Mouse (Mus musculus) midbrain, postnatal 0 days (tissue): Measurements from ENCODE around the gene Alg12. TPM values are rescaled to one million over a fixed set of nuclear protein-coding genes. Genes with fewer than 3 reads are reported as not detected.
A peak's percentile ranks its signal among the peaks of the same experiment; 100 is the strongest.

Experiments used
- ATAC-seq: fragments of 200-750 bp; cut with Nextera tagmentation; 2 replicates; pipeline ENCODE4 v1.8.0; 2017; ENCODE audit warnings: moderate number of reproducible peaks, mild to moderate bottlenecking, moderate TSS enrichment, moderate library complexity; ENCODE audit not compliant: low FRiP score
- DNase-seq: peaks from one replicate; pipeline ENCODE4 v3.0.0-alpha.2; 2015; ENCODE audit warnings: low spot score
- H3K27ac ChIP-seq: fragments of 300-500 bp; sonication (generic); 2 replicates; pipeline ENCODE4 v1.5.1; 2014; ENCODE audit warnings: low read depth, mild to moderate bottlenecking, low read length, mixed read lengths
- H3K27me3 ChIP-seq: fragments of 300-500 bp; sonication (generic); 2 replicates; pipeline ENCODE4 v1.6.1; 2014; ENCODE audit warnings: low read length, control low read depth, mixed read lengths; ENCODE audit not compliant: insufficient read depth
- H3K36me3 ChIP-seq: fragments of 300-500 bp; sonication (generic); 2 replicates; pipeline ENCODE4 v1.6.1; 2014; ENCODE audit warnings: low read length, control low read depth, mixed read lengths; ENCODE audit not compliant: insufficient read depth
- H3K4me1 ChIP-seq: fragments of 300-500 bp; sonication (generic); 2 replicates; pipeline ENCODE4 v1.6.1; 2014; ENCODE audit warnings: mild to moderate bottlenecking, control low read depth, antibody characterized with exemption, low read length, mixed read lengths; ENCODE audit not compliant: insufficient read depth
- H3K4me2 ChIP-seq: fragments of 300-500 bp; sonication (generic); 2 replicates; pipeline ENCODE4 v1.6.1; 2014; ENCODE audit warnings: low read depth, mild to moderate bottlenecking, low read length, mixed read lengths; ENCODE audit not compliant: poor library complexity, severe bottlenecking
- H3K4me3 ChIP-seq: fragments of 300-500 bp; sonication (generic); 2 replicates; pipeline ENCODE4 v1.5.1; 2014; ENCODE audit warnings: low read depth, mild to moderate bottlenecking, low read length, moderate library complexity
- H3K9ac ChIP-seq: fragments of 300-500 bp; sonication (generic); replicated peaks from 2 replicates; pipeline ENCODE4 v1.6.1; 2014; ENCODE audit warnings: mild to moderate bottlenecking, low read length, moderate library complexity, mixed read lengths; ENCODE audit not compliant: poor library complexity, severe bottlenecking
- H3K9me3 ChIP-seq: fragments of 300-500 bp; sonication (generic); 2 replicates; pipeline ENCODE4 v1.6.1; 2016; ENCODE audit warnings: low read length, control low read depth
- CTCF ChIP-seq: IDR thresholded peaks from 2 replicates; pipeline ENCODE4 v1.5.1; 2016; ENCODE audit warnings: antibody characterized with exemption, mild to moderate bottlenecking
- WGBS: fragments of 180-500 bp; shearing (Covaris S2); extraction: QIAGEN DNeasy Blood & Tissue Kit; methylation state at CpG from one replicate; pipeline ENCODE4 v1.1.7; 2014; 5-methylcytosine and 5-hydroxymethylcytosine counted together
- polyA plus RNA-seq: library from polyadenylated mRNA; unstranded; fragments of >200 nt; fragmentation: Nextera tagmentation; extraction: Ambion mirVana; gene quantifications from 2 replicates; pipeline ENCODE4 v1.2.1, GENCODE M21; 2015
- total RNA-seq: library from RNA; depleted of rRNA; stranded (reverse); fragments of >200 nt; gene quantifications from 2 replicates; pipeline ENCODE4 v1.2.3, GENCODE M21; 2014

Alg12 gene
- total and polyA plus RNA-seq, 2 experiments from 2014 or later: 5.5 to 9.3 TPM

DNA sequence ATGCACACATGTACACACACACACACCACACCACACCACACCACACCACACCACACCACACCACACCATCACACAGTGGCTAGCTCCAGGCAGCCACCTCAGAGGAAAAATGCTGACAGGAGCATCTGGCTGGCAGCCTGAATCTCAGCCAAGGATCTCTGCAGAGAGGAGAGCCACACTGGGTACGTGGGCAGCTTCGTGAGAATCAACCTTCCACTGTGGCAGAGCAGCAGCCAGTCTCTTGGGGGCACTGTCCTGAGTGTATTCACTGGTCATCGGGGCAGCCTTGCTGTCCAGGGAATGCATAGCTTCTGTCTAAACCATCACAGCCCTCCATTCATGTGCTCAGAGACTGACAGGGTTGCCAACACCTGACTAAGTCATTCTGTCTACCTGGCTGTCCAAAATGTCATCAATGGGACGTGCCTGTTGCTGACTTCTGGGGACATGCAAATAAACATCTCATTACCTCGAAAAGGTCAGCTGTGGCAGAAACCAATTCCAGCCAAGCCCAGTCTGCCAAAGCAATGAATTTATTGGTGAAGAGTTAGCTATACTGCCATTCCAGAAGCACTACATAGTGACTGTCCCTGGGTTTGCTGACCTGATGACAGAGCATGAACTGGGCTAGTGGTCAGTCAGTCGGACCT is 10.8 kb upstream of the Alg12 start:
- TF ChIP-seq CTCF: 0 out of 2 replicates have a peak, but pooled peaks have one; percentile 2
- no peak for ATAC-seq
- Histone ChIP-seq H3K4me2 (no peak overlapping the region), H3K4me3 (no peak overlapping the region), H3K9ac (no peak overlapping the region), H3K36me3 (peaks cover 23% of the 10 kb centered on the region), H3K9me3 (no peaks in the 10 kb centered on the region), H3K27ac (no peak overlapping the region), H3K27me3 (no peaks in the 10 kb centered on the region), H3K4me1 (no peaks in the 10 kb centered on the region)
- DNase-seq: no peak
- WGBS: 76% methylated on average over 6 of the region's 6 CpGs

DNA sequence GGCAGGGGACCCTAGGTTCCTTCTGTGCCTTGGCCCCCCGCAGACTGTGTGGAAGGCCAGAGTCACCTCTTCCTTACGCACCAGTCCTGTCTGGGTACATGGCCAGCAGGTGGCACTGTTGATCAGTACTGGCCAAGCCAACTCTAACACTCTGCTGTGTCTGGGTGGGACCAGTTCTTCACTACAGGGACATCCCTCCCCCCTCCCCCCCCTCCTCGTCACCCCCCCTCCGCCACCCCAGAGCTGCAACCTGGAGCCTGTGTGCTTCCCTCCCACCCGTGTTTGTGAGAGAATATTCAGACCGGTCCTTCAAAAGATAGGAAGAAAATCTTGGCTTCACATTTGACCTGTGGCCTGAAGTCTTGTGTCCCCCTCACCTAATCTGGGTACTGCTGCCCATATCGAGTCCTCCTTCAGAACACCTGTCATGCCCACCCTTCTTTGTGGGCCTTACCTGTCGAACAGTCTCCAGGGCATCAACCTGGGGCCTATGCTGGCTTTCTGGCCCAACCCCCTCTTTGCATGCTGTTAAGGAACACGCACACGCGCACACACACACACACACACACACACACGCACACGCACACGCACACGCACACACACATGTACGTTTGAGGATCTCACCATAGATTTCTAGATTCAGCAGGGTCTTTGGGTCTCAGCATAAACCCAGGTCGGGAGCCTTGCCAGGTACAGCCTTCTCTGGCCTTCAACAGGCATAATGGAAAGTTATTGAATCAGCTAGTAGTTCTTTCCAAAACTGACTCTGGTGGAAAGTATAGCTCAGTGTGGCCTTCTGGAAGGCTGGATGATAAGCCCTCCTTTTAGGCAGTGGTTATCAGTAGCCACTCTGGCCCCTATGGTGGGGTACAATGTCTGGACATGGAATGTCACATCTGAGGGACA is 9.9 kb upstream of the Alg12 start:
- no peaks in the 10 kb centered on the region for H3K4me1 ChIP-seq
- DNase-seq: peak; percentile 87
- no peak overlapping the region for H3K9ac ChIP-seq
- no peaks in the 10 kb centered on the region for H3K27me3 ChIP-seq
- H3K9me3 ChIP-seq: no peaks in the 10 kb centered on the region
- peak; percentile 87; the same call in 1 of the 2 replicates for ATAC-seq
- H3K27ac ChIP-seq: 0 out of 2 replicates have a peak overlapping the region, but pooled peaks have one; percentile 51
- H3K36me3 ChIP-seq: peaks cover 32% of the 10 kb centered on the region
- 63% methylated on average over 16 of the region's 17 CpGs for WGBS
- H3K4me3 ChIP-seq: no peak overlapping the region
- no peak overlapping the region for H3K4me2 ChIP-seq
- TF ChIP-seq CTCF: peak; percentile 82

DNA sequence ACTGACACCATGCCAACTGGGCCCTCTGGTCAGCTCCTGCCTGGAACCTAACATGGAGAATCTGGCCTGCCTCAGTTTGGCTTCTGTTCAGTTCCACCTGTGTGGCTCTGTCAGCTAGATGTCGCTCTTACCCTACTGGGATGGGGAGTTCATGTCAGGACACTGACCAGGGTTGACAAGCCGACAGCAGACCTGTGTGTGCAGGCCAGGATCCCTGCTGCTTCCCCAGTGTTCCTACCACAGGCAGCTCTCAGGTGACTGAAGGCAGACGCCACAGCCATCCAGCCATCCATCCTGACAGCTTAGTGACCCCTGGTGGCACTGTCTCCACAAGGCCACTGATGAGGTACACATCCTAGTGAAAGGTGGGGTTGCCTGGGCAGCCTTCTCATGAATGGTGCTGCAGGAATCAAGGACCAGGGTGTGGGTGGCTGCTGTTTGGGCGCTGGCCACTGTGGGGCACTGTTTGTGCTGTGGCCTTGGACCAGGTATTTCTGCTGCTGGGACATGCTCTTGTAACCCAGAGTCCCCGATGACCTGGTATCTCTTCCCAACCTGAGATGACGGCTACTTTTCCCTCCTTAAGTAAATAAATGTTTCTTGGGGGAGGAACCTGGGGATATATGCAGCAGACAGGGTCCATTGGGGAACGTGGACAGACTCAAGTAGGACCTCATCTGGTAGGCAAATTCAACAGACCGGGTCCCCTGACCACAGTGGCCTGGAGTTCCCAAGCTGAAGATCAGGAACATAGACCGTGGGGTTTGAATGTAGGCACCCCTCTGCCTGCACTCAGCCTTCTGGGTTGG is 9.1 kb upstream of the Alg12 start:
- H3K9me3 ChIP-seq: no peaks in the 10 kb centered on the region
- peaks cover 40% of the 10 kb centered on the region for H3K36me3 ChIP-seq
- WGBS: 29% methylated on average over 9 of the region's 9 CpGs
- no peak overlapping the region for H3K4me3 ChIP-seq
- H3K9ac ChIP-seq: no peak overlapping the region
- DNase-seq: peak; percentile 60
- 0 out of 2 replicates have a peak overlapping the region, but pooled peaks have one; percentile 51 for H3K27ac ChIP-seq
- peak; percentile 60 for TF ChIP-seq CTCF
- no peak overlapping the region for H3K4me2 ChIP-seq
- H3K27me3 ChIP-seq: no peaks in the 10 kb centered on the region
- peak; percentile 49 for ATAC-seq
- no peaks in the 10 kb centered on the region for H3K4me1 ChIP-seq

DNA sequence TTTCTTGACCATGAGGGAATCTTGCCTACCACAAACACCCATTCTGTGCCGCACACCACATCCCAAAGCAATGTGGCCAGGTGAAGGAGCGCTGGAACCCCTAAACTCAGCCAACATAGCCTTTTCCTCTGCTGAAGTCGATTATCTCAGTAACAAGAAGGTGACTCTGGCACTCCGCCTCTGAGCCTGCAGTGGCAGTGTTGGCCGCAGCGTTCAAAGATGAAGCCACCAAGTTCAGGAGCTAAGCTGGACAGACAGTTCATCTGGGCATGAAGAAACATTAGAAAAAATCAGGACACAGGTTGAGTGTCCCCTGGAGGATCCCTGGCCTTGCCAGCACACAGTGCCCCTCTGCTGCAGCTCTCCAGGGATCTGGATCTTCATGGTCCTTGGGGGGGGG is 8.3 kb upstream of the Alg12 start:
- TF ChIP-seq CTCF: no peak
- peaks cover 45% of the 10 kb centered on the region for H3K36me3 ChIP-seq
- no peak overlapping the region for H3K27ac ChIP-seq
- no peak for DNase-seq
- WGBS: 91% methylated on average over 6 of the region's 6 CpGs
- no peak overlapping the region for H3K4me3 ChIP-seq
- H3K4me2 ChIP-seq: no peak overlapping the region
- ATAC-seq: no peak
- no peaks in the 10 kb centered on the region for H3K4me1 ChIP-seq
- H3K9ac ChIP-seq: no peak overlapping the region
- H3K9me3 ChIP-seq: no peaks in the 10 kb centered on the region
- H3K27me3 ChIP-seq: no peaks in the 10 kb centered on the region

DNA sequence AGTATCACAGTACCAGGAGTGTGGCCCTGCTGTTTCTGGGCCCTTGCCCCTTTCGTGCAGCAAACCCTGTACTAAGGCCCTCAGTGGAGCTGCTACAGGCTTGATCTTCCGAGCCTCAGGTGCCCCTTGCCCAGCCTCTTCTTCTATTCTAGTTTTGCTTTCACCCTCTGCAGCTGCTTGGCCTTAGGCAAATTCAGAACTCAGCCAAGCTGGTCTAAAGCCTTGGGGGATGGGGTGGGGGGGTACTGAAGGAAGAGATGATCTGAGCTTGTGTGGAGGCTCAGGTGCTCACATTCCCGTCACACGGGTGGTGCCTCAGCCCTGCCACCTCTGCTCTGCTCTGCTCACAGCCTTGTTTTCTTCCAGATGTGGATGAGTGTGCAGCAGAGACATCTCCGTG is 4.3 kb upstream of the Alg12 start:
- Histone ChIP-seq H3K36me3 (peaks cover 53% of the 10 kb centered on the region), H3K9me3 (no peaks in the 10 kb centered on the region), H3K4me3 (no peak overlapping the region), H3K4me2 (no peak overlapping the region), H3K27ac (no peak overlapping the region), H3K4me1 (peaks cover 9% of the 10 kb centered on the region; the same call in 1 of the 2 replicates), H3K9ac (no peak overlapping the region), H3K27me3 (no peaks in the 10 kb centered on the region)
- DNase-seq (no peak), ATAC-seq (no peak)
- no peak for TF ChIP-seq CTCF
- WGBS: 90% methylated on average over 5 of the region's 5 CpGs
